Mouse (Mus musculus): ENCODE data around the gene Tmem87b. TPM values are rescaled to one million over a fixed set of nuclear protein-coding genes. Genes with fewer than 3 reads are reported as not detected.

The Tmem87b gene
- total RNA-seq, 2 experiments from 2014 or later = 10.1 to 24.2 TPM

DNA sequence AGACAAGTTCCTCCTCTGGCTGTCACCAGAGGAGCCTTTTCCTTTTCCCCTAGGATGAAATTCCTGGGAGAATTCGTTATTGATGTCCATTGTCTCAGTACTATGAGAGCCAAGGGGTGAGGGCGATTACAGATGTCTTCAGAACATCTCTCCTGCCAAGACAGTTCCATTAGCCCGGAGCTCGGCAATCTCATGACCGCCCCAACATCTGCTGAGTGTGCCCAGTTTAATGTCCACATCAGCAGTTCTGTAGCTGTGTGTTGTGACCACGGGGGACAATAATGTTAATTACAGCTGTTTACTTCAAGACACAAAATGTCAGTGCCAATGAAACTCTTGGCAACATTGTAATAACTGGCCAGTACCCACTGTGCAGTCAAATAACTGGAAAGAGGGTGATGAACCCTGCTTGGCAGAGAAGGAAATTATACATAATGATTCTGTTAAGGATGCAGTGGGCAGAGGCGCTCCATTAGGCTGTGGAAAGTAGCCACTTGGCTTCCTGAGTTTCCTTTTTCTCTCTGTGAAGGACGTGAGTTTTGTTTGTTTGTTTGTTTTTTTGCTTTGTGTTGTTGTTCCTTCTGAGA is 67.4 kb downstream of the Tmem87b start:
- ATAC-seq (replicated peaks; ENCODE audit: poor library complexity) = no peak

DNA sequence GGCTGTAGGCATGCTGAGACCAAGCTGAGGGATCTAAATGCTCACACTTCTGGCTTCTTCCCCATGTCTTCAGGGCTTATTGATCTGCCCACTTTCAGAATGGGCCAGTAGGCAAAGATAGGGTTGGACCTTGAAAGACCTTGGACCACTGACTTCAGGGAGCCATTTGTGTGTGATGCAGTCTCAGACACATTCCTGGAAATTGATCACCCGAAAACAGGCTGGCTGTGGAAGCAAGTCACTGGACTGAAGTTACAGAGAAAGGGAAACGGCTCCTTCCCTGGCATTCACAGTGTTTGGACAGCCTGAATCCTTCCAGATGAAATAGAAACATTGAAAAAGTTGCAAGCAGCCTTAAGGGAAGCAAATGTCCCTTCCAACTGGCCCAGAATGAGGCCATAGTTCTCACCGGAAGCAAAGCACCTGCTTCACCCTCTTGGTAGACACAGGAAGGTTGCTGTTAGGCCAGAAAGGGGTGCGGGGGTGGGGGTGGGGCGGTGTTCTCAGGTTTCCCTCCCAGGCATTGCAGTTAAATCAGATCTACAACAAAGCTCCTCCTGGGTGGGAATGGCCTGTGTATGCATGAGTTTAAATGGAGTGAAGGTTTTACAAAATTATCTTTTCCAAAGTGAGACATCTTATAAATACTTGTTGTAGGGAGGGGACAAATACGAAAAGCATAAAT is 70.1 kb downstream of the Tmem87b start:
- no peak for ATAC-seq (replicated peaks; ENCODE audit: poor library complexity)

DNA sequence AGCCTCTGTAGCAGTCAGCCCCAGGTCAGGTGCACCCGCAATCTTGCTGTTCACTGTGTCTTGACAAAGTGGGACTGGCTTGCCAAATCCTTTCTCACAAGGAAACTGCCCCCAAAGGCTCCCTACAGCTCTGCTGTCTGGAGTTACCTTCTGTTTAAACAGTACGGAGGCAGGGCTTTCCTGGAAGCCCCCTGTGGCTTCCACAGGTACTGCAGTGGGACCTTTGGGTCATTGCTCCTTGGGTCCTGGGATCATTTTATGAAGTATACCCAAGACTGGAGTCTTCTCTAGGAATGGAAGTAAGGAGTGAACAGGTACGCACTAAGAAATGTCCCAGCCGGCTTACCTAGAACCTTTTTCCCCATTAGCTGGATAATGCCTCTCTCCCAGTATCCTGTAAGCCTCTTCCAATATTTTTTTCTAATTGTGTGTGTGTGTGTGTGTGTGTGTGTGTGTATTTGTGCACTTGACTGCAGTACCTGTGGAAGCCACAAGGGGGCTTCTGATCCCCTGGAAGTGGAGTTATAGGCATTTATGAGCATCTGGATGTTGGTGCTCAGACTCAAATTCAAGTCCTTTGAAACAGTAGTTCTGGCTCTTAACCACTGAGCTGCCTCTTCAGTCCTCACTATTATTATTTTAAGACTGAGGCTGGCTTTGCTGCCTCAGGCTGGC is 72.9 kb downstream of the Tmem87b start:
- no peak for ATAC-seq (replicated peaks; ENCODE audit: poor library complexity)

DNA sequence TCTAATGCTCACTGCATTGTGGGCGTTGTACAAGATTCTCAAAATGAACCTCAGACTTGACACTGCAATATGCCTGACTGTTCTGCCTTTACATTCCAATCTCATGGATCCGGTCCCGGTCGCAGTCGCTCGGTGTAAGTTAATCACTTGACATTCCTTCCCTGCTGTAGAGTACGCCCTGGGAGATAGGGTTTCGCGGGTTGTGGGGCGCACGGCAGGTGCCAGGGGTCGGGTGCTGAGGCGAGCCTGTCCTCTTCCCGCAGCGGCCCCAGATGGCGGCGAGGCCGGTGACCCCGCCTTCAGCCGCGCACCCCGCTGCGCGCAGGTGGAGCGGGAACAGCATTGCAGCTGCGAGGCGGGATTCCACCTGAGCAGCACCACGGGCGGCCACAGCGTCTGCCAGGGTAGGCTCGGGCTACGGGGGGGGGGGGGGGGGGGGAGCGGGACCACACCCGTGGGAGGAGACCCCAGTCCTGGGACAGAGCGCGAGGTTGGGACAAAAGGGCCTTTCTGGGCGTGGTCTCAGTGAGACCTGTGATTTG is 74.3 kb downstream of the Tmem87b start:
- ATAC-seq (replicated peaks; ENCODE audit: poor library complexity) = no peak

GRCm38 (mm10) chr2:128902843-128903242 is 84.9 kb downstream of the Tmem87b start:
- no peak for ATAC-seq (replicated peaks; ENCODE audit: poor library complexity)

DNA sequence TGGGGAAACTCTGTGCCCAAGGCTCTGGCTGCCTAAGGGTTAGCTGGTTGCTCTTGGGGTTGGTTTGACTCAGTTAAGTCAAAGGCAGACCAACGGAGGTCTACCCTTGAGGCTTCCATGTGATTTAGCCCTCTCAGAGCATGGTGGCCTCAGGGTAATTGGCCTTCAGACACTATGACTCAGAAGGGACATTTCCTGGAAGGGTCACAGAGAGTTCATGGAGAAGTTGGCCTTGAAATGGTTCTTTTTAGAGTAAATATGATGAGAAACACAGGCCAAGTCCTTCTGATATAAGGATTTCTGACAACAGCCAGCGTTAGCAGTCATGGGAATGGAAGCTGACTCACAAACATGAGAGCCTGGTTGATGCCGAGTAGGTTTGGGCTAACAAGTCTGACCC is 85.7 kb downstream of the Tmem87b start:
- ATAC-seq (replicated peaks; ENCODE audit: poor library complexity) = no peak

Other genes starting within 250 kb of the Tmem87b start
- not detected in 2 replicates for gene Spdye4c, start 226.9 kb upstream of the Tmem87b start, total RNA-seq (2015)
- gene Spdye4c, start 226.9 kb upstream of the Tmem87b start, total RNA-seq (2017) = not detected in 2 replicates
- gene Anapc1, start 130.7 kb upstream of the Tmem87b start, total RNA-seq (2015) = 101 and 121 TPM in 2 replicates
- 99.2 and 116 TPM in 2 replicates for gene Anapc1, start 130.7 kb upstream of the Tmem87b start, total RNA-seq (2017)
- gene Mertk, start 119.2 kb upstream of the Tmem87b start, total RNA-seq (2015) = 0.10 TPM in 1 of 2 replicates, not detected in the other
- gene Mertk, start 119.2 kb upstream of the Tmem87b start, total RNA-seq (2017) = 0.03 TPM in 1 of 2 replicates, not detected in the other
- not detected in 2 replicates for gene Fbln7, start 44.9 kb downstream of the Tmem87b start, total RNA-seq (2015)
- gene Fbln7, start 44.9 kb downstream of the Tmem87b start, total RNA-seq (2017) = not detected in 2 replicates
- 9.8 and 14.2 TPM in 2 replicates for gene Zc3h8, start 126.0 kb downstream of the Tmem87b start, total RNA-seq (2015)
- gene Zc3h8, start 126.0 kb downstream of the Tmem87b start, total RNA-seq (2017) = 10.1 and 13.7 TPM in 2 replicates
- 3.4 and 4.2 TPM in 2 replicates for gene Zc3h6, start 149.3 kb downstream of the Tmem87b start, total RNA-seq (2015)
- gene Zc3h6, start 149.3 kb downstream of the Tmem87b start, total RNA-seq (2017) = 1.2 and 3.4 TPM in 2 replicates
- 8.0 and 9.8 TPM in 2 replicates for gene Gm10762, start 149.6 kb downstream of the Tmem87b start, total RNA-seq (2015)
- gene Gm10762, start 149.6 kb downstream of the Tmem87b start, total RNA-seq (2017) = 5.0 and 5.5 TPM in 2 replicates
- not detected in 2 replicates for gene Vinac1, start 230.1 kb downstream of the Tmem87b start, total RNA-seq (2015)
- gene Vinac1, start 230.1 kb downstream of the Tmem87b start, total RNA-seq (2017) = not detected in 2 replicates
- gene Ttl, start 247.8 kb downstream of the Tmem87b start, total RNA-seq (2015) = 2.5 and 2.7 TPM in 2 replicates
- gene Ttl, start 247.8 kb downstream of the Tmem87b start, total RNA-seq (2017) = 3.0 and 4.9 TPM in 2 replicates